Mouse (Mus musculus) spleen, adult 2 months (tissue): ENCODE data around the gene Psg21.
"Not testable (repeated sequence)": the region's sequence is repeated elsewhere in the genome, so short reads cannot be mapped to it uniquely, and the experiment has no call there.

Experiments
- CTCF ChIP-seq: fragments of 200-500 bp; IDR thresholded peaks from 2 replicates; pipeline ENCODE4 v1.5.1; 2011; ENCODE audit warnings: mild to moderate bottlenecking, inconsistent platforms; ENCODE audit not compliant: insufficient read depth, insufficient read length, insufficient replicate concordance; ENCODE audit errors: extremely low read depth
- POLR2A ChIP-seq: fragments of 200-500 bp; IDR thresholded peaks from 2 replicates; pipeline ENCODE4 v1.6.1; 2011; ENCODE audit warnings: low read depth, low read length, inconsistent platforms

DNA sequence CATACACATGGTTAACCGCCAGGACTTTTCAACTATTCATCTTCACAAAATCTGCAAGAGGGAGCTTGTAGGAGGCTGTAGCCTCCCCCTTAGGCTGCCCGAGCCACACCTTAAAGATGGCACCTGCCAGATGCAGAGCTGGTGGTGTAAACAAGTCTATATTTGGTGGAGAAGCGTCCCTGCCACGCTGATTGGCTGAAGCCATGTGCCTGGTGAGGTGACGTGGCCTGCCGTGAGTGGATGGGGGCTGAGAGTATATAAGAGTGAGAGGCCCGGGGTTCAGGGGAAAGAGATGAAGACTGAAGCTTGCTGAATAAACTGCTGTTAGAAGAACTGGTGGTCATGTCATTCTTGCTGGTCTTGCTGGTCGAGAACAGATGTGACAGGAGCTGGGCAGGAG is 29.6 kb downstream of the Psg21 start:
- not testable (repeated sequence) for TF ChIP-seq CTCF, POLR2A
